Mouse (Mus musculus): ENCODE results near the gene Gm10382.
"Not testable (repeated sequence)": the region's sequence is repeated elsewhere in the genome, so short reads cannot be mapped to it uniquely, and the experiment has no call there.

The Gm10382 gene

GRCm38 (mm10) chr5:125393622-125394603, 4.8 kb downstream of the Gm10382 start:
- DNase-seq, result peak; percentile 94

DNA sequence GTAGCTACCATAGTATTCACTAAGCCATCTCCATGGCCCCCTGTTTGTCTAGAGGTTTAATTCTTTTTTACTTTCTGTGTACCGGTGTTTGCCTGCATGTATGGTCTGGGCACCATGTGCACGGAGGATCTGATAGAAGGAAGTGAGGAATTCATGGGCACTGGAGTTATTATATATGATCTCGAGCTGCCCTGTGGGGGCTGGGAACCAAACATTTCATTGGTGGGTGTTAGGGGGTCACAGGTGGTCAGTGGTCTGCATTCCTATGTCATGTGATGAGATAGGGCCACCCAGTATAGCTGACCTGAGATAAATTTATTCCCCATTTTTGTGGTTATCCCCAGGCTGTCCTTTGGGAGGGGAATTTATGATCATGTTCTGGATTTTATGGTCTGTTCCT, 5.9 kb downstream of the Gm10382 start:
- DNase-seq, result no peak

DNA sequence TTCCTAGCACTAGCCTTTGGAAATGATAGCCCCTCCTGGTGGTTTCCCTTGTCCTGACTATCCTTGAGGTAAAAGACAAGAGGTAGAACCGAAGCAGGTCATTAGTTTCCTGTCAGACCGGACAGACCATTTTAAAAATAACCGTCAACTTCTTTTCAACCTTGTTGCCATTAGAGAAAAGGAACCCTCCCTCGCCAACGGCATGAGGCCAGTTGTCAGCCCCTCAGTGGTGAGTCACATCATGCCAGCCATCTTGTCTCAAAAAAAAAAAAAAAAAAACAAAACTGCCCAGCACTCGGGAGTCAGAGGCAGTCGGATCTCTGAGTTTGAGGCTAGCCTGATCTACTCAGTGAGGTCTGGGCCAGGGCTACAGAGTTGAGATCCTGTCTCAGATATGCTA, 11.8 kb downstream of the Gm10382 start:
- DNase-seq, result peak; percentile 23

DNA sequence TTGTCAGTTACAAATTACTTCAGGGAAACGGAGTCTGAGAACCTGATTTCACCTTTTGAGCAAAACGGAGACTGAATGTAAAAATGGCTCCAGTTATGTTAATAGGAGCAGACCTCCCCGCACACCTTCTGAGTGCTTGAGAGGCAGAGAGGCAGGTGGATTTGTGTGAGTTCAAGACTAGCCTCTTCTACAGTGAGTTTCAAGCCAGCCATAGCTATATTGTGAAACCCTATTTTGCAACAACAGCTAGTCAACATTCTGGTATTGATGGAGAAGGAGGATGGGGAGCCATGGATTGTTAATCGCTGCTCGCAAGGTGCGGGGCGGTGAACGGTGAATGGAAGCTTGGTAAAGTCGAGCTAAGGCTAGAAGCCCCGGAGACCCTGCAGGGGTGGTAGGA, 13.4 kb downstream of the Gm10382 start:
- no peak for DNase-seq

- DNase-seq, result no peak
Observed at GRCm38 (mm10) chr5:125402991-125403390, 13.9 kb downstream of the Gm10382 start.

DNA sequence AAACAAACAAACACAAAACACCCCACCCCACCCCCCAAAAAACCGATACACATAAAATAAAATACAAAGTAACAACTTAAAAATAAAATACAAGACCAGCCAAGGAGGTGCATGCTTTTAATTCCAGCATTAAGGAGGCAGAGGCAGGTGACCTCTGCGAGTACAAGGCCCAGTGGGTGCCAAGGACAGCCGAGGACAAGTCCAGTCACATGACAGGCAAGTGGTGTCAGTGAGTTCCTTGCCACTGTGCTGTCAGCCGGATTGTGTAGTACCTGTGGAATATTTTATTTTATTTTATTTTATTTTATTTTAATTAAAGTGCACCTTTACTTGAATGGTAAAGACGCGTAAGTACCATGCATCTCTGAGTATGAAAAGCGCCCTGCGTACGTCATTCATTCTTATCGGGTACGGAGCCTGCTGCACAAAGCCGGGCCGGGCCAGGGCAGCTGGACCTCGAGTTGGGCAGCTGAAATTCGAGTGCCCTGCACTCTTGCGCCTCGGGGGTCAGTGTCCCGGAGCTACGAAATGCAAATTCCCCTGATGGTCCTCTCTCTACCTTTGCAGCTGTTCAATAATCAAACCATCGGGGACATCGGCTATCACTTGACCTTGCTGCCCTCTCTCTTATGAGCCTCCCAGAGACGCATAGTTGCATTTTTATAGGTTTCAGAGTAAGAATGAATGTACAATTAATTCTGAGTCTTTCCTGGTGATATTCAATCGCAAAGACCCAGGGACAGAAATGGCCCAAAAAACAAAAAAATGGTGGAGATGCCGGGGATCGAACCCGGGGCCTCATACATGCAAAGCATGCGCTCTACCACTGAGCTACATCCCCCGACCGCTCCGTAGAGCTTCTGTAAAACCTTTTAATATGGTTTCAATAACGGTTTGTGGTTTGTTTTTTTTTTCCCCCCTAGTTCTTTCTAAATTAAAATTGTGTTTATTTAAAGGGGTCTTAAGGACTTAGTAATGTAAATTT, 14.7 kb downstream of the Gm10382 start:
- DNase-seq, result peak; percentile 76

GRCm38 (mm10) chr5:125404536-125404902, 15.4 kb downstream of the Gm10382 start:
- DNase-seq, result peak; percentile 51

- peak; percentile 52 for DNase-seq
Observed at GRCm38 (mm10) chr5:125404903-125405545, 15.9 kb downstream of the Gm10382 start.

DNA sequence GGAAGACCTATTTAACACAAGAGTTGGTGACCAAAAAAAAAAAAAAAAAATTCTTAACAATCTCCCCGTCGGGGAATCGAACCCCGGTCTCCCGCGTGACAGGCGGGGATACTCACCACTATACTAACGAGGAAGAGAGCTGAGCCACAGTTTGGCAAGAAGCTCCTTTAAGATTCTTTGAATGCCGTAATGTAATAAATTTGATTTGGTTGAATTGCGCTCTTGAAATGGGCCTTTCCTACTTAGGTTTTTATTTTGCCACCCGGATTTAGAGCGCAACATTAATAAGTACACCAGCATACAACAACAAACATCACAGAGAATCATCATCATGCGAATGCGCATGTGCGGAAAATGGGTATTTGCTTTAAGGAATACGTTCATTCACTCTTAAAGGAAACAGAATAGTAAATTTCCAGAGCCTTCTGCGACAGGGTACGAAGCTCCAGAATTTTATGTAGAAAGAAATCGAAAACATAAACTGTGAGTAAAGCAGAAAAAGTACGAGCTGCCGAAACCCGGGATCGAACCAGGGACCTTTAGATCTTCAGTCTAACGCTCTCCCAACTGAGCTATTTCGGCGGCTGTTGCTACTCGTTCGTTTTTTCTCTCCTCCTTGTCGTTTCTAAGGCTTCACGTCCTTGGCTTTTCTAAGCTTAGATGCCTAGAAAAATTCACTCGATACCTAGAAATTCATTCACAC, 16.6 kb downstream of the Gm10382 start:
- peak; percentile 90 for DNase-seq

GRCm38 (mm10) chr5:125406322-125407016, 17.3 kb downstream of the Gm10382 start:
- peak; percentile 79 for DNase-seq

DNA sequence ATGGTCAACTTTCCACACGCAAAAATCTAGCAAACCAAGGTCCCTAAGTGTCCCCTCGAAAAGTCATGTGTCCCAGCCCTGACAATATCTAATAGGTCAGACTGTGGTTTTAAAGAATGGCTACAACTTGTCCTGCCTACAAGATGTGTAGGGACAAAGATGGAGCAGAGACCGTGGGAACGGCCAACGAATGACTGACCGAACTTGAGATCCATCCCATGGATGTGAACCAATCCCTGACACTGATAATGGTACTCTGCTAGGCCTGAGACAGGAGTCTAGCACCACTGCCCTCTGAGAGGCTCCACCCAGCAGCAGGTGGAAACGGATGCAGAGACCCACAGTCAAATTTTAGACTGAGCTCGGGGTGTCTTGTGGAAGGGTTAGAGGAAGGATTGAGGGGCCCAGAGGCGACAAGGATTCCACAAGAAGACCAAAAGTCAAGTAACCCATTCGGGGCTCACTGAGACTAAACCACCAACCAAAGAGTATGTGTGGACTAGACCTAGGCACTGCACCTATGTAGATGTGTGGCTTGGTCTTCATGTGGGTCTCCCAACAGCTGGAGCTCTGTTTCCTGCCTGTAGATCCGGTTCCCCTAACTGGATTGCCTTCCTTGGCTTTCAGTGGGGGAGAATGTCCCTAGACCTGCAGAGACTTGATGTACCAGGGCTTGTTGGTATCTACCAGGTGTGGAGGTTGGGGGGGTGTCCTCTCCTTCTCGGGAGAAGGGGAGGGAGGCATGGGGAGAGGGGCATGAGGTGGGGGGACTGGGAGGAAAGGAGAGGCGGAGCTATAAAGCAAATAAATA, 18.1 kb downstream of the Gm10382 start:
- no peak for DNase-seq

DNA sequence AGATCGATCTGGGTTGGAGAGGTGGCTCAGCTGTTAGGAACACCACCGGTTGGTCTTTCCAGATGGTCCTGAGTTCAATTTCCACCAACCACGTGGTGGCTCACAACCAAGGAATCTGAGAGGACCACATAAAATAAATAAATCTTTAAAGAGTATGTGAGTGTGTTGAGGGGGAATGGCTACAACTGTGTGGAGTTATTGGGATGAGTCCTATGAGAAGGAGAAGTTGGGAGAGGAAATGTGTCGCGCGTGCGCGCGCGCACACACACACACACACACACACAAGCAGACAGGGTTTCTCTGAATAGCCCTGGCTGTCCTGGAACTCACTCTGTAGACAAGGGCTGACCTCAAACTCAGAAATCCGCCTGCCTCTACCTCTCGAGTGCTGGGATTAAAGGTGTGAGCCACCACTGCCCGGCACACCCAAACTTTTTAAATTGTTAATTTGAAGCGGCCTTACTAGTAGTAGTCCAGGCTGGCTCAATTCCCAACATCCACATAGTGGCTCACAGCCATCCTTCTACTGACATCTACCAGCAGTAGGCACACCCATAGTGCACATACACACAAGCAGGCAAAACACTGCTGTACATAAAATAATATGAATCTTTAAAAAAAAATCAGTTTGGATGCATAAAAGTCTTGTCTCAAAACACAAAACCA, 18.9 kb downstream of the Gm10382 start:
- DNase-seq, result no peak

GRCm38 (mm10) chr5:125408842-125409241, 19.7 kb downstream of the Gm10382 start:
- peak; percentile 86 for DNase-seq

- peak; percentile 34 for DNase-seq
Observed at GRCm38 (mm10) chr5:125409348-125410090, 20.4 kb downstream of the Gm10382 start.

DNA sequence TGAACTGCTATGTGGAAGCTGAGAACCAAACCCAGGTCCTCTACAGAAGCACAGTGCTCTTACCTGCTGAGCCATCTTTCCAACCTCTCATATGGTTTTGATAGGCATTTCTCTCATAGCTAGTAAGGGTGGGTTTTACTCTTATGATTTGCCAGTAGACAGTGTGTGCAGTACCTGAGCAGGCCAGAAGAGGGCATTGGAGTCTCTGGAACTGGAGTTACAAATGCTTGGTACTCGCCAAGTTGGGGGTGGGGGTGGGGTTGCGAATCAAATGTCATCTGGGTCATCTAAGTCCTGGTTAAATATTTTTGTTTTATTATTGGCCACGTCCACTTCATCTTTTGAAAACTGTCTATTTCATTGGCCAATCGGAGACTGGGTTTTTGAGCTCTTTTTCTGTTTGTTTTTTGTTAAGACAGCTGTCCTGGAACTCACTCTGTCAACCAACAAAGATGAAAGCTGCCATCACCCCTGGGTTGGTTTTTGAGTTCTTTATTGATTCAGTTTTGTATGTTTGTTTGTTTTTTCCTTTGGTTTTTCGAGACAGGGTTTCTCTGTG, 22.9 kb downstream of the Gm10382 start:
- peak; percentile 80 for DNase-seq

DNA sequence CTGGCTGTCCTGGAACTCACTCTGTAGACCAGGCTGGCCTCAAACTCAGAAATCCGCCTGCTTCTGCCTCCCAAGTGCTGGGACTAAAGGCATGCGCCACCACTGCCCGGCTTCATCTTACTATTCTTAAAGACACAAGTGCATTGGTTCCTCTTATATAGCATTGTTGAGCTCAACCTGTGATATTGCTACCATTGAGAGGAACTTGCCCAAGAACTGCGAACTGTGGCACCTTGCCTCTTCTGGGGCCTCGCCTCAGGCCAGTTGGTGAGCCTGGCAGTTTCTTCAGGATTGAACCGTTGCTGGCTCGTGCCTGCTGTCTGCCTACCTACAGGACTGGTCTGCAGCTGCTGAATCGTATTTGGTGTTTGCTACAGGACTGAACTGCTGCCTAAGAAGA, 23.4 kb downstream of the Gm10382 start:
- not testable (repeated sequence) for DNase-seq

- no peak for DNase-seq
Observed at GRCm38 (mm10) chr5:125413763-125414162, 24.6 kb downstream of the Gm10382 start.

DNA sequence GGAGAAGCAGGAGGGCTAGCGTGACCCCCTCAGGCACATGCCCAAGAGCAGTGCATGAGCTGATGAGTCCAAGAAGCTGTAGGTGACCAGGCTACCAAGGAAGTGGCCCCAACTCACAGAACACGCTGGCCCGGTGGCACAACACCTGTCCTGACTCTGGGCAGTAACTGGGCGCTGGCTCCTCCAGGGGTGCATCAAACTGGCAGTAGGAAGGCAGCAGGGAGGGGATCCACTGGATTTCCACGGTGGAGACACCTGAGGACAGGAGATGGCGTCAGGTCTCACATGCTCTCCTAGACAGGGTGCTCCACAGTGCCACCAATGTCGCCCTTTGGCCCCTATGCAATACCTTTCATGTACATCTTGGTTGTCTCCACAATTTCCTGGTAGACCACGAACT, 27.1 kb downstream of the Gm10382 start:
- no peak for DNase-seq

GRCm38 (mm10) chr5:125418636-125419035, 29.5 kb downstream of the Gm10382 start:
- no peak for DNase-seq

All from lung, postnatal 10 days (tissue).